Mouse (Mus musculus): Measurements from ENCODE around the gene Zfp51. TPM values are rescaled to one million over a fixed set of nuclear protein-coding genes. Genes with fewer than 3 reads are reported as not detected.
"Not testable (repeated sequence)": the region's sequence is repeated elsewhere in the genome, so short reads cannot be mapped to it uniquely, and the experiment has no call there.

Zfp51 gene
- 1 to 10 TPM; 4.0 to 4.2 TPM for total RNA-seq (2021)
- long read RNA-seq, experiment 1, transcript Zfp51-201 (5 exons, 2,574 nt), result major isoform, 9 of 11 reads
- long read RNA-seq, experiment 1, partial matches to known transcripts, result 0 of 11 reads
- long read RNA-seq, experiment 1, other reads (novel, unspliced or antisense), result 2 of 11 reads
- long read RNA-seq, experiment 2, partial matches to known transcripts, result 0 of 5 reads
- long read RNA-seq, experiment 2, other reads (novel, unspliced or antisense), result 1 of 5 reads

GRCm38 (mm10) chr17:21450138-21450704 is at the start of gene Zfp51:
TSS of gene Zfp51 (plus strand) at chr17:21450374.
- intact Hi-C loops (cut with DNase I), result loop anchor here (2.0 to 5.0 kb wide), 2 partner anchors 37 to 67 kb away; partner anchors contain the start of gene Zfp53
- DNase-seq (ENCODE audit: low spot score in 2 of 2), result peak; percentile 81 to 82

GRCm38 (mm10) chr17:21422664-21423599 is 27.2 kb upstream of the Zfp51 start, which contains the start of gene Zfp54:
TSS of gene Zfp54 (plus strand) at chr17:21423227.
- DNase-seq (ENCODE audit: low spot score in 2 of 2), result peak; percentile 58 to 61

GRCm38 (mm10) chr17:21438806-21439400 is 11.3 kb upstream of the Zfp51 start:
- intact Hi-C loops (cut with DNase I); DNase-seq (ENCODE audit: low spot score in 2 of 2): not testable (repeated sequence)

More at GRCm38 (mm10) chr17:21422664-21423599, 27.2 kb upstream of the Zfp51 start, which contains the start of gene Zfp54:
- intact Hi-C loops (cut with DNase I), result loop anchor here (2.0 to 5.0 kb wide), 2 partner anchors 150 to 191 kb away; no protein-coding TSS in a partner anchor

- intact Hi-C loops (cut with DNase I), result loop anchor here (2.0 to 5.0 kb wide), 2 partner anchors 38 to 67 kb away; partner anchors contain the start of gene Zfp53
- peak; percentile 86 to 88 for DNase-seq (ENCODE audit: low spot score in 2 of 2)
Observed at GRCm38 (mm10) chr17:21449669-21450068, 505 bp upstream of the Zfp51 start.

GRCm38 (mm10) chr17:21463550-21463949 is 13.4 kb downstream of the Zfp51 start:
- intact Hi-C loops (cut with DNase I), result no loop called here

GRCm38 (mm10) chr17:21472032-21472652 is 22.0 kb downstream of the Zfp51 start:
- intact Hi-C loops (cut with DNase I), result no loop called here
- DNase-seq (ENCODE audit: low spot score in 2 of 2), result no peak

More at GRCm38 (mm10) chr17:21463550-21463949, 13.4 kb downstream of the Zfp51 start:
- no peak for DNase-seq (ENCODE audit: low spot score in 2 of 2)

GRCm38 (mm10) chr17:21472653-21473307 is 22.6 kb downstream of the Zfp51 start:
- intact Hi-C loops (cut with DNase I), result no loop called here

GRCm38 (mm10) chr17:21473362-21474190 is 23.4 kb downstream of the Zfp51 start:
- peak; percentile 3 to 43 for DNase-seq (ENCODE audit: low spot score in 2 of 2)
- intact Hi-C loops (cut with DNase I), result no loop called here

More at GRCm38 (mm10) chr17:21472653-21473307, 22.6 kb downstream of the Zfp51 start:
- DNase-seq (ENCODE audit: low spot score in 2 of 2), result no peak

- intact Hi-C loops (cut with DNase I); DNase-seq (ENCODE audit: low spot score in 2 of 2): not testable (repeated sequence)
Observed at GRCm38 (mm10) chr17:21474729-21475128, 24.6 kb downstream of the Zfp51 start.

- intact Hi-C loops (cut with DNase I); DNase-seq (ENCODE audit: low spot score in 2 of 2): not testable (repeated sequence)
Observed at GRCm38 (mm10) chr17:21475290-21475689, 25.1 kb downstream of the Zfp51 start.

- intact Hi-C loops (cut with DNase I); DNase-seq (ENCODE audit: low spot score in 2 of 2): not testable (repeated sequence)
Observed at GRCm38 (mm10) chr17:21476351-21476750, 26.2 kb downstream of the Zfp51 start.

GRCm38 (mm10) chr17:21478103-21478777 is 28.1 kb downstream of the Zfp51 start:
- DNase-seq (ENCODE audit: low spot score in 2 of 2); intact Hi-C loops (cut with DNase I): not testable (repeated sequence)

GRCm38 (mm10) chr17:21488760-21489499 is 38.8 kb downstream of the Zfp51 start, which contains the start of gene Zfp53:
TSS of gene Zfp53 (plus strand) at chr17:21488998.
- intact Hi-C loops (cut with DNase I), result loop anchor here (5.0 kb wide), 1 partner anchor 37 kb away; the partner anchor contains the start of gene Zfp51
- DNase-seq (ENCODE audit: low spot score in 2 of 2), result peak; percentile 80 to 83

- DNase-seq (ENCODE audit: low spot score in 2 of 2), result no peak
- intact Hi-C loops (cut with DNase I), result loop anchor here (5.0 kb wide), 1 partner anchor 37 kb away; the partner anchor contains the start of gene Zfp51
Observed at GRCm38 (mm10) chr17:21489500-21490001, 39.4 kb downstream of the Zfp51 start.

- intact Hi-C loops (cut with DNase I), result no loop called here
- no peak for DNase-seq (ENCODE audit: low spot score in 2 of 2)
Observed at GRCm38 (mm10) chr17:21501365-21501764, 51.2 kb downstream of the Zfp51 start.

GRCm38 (mm10) chr17:21504524-21504923 is 54.4 kb downstream of the Zfp51 start:
- no peak for DNase-seq (ENCODE audit: low spot score in 2 of 2)
- intact Hi-C loops (cut with DNase I), result no loop called here
